Mouse (Mus musculus): ENCODE data around the gene Kctd4. TPM values are rescaled to one million over a fixed set of nuclear protein-coding genes. Genes with fewer than 3 reads are reported as not detected.
"Not testable (repeated sequence)": the region's sequence is repeated elsewhere in the genome, so short reads cannot be mapped to it uniquely, and the experiment has no call there.

Kctd4 gene
- total and polyA plus RNA-seq, 3 experiments: 0.01 to 0.08 TPM; not detected in 1

DNA sequence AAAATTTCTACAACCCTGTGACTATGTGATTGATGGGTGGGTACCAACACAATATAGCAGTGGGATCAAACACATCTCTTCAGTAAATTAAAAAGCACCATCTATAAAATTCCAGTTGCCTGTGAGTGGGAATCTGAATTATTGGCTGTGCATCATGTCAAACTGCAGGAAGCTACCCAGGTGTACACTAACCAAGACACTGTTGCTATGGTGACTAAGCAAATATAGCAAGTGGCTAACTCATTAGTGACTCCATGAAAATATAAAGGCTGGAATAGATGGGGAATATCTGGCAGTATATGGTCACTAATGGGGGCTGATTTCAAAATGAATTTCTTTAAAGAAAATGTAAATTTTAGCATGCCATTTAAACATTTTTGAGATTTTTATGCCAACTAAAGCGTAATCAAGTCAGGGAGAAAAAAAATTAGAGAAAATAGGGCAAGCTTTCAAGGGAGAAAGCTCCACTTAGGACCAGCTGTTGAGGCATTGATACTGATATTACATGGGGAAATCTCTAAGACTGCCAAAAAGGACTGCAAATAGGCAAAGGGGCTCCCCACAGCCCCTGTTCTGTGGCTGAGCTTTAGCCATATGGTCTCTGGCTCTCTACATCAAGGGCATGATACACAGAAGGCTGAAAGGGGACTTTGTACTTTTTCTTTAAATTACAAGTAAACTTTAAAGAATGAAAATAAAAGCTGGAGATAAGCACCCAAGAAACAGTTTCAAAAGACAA is 31.3 kb upstream of the Kctd4 start:
- no peak for DNase-seq (ENCODE audit: low read depth, low spot score)
- no peak overlapping the region for H3K9ac ChIP-seq (ENCODE audit: control insufficient read depth, low read depth, low read length, poor library complexity, severe bottlenecking)
- H3K27ac ChIP-seq (ENCODE audit: control insufficient read depth, low read depth, low read length): no peak overlapping the region
- no peak overlapping the region for H3K4me3 ChIP-seq (ENCODE audit: control insufficient read depth in 1 of 2, insufficient read depth in 1 of 2, low read depth in 2 of 2, low read length in 2 of 2)
- no peak for TF ChIP-seq SIN3A (IDR thresholded peaks at IDR 0.05; ENCODE audit: low read length)
- TF ChIP-seq ZNF384 (IDR thresholded peaks at IDR 0.05; ENCODE audit: low read depth, low read length): no peak
- TF ChIP-seq MEF2A (IDR thresholded peaks at IDR 0.05; ENCODE audit: extremely low read depth, insufficient replicate concordance, low read depth, low read length, poor library complexity, severe bottlenecking): no peak
- no peak for TF ChIP-seq USF2 (IDR thresholded peaks at IDR 0.05; ENCODE audit: borderline replicate concordance in 1 of 2, insufficient read depth in 1 of 2, low read depth in 1 of 2, low read length in 2 of 2)
- no peak for TF ChIP-seq ZMIZ1 (IDR thresholded peaks at IDR 0.05; ENCODE audit: low read depth, low read length)
- TF ChIP-seq BHLHE40 (IDR thresholded peaks at IDR 0.05; ENCODE audit: borderline replicate concordance, low read depth, low read length): no peak
- no peak for TF ChIP-seq JUND (IDR thresholded peaks at IDR 0.05; ENCODE audit: low read depth, low read length)
- no peak for TF ChIP-seq CHD2 (IDR thresholded peaks at IDR 0.05; ENCODE audit: low read length)
- no peak for TF ChIP-seq EP300 (IDR thresholded peaks at IDR 0.05; ENCODE audit: low read depth in 1 of 2, low read length in 2 of 2)
- TF ChIP-seq RCOR1 (IDR thresholded peaks at IDR 0.05; ENCODE audit: low read depth, low read length): no peak
- no peak for TF ChIP-seq HCFC1 (IDR thresholded peaks at IDR 0.05; ENCODE audit: low read depth, low read length)
- TF ChIP-seq CTCF (IDR thresholded peaks at IDR 0.05 in 2 of 3, conservative IDR thresholded peaks at IDR 0.05 in 1 of 3; ENCODE audit: control insufficient read depth in 1 of 3, insufficient read depth in 1 of 3, low read depth in 2 of 3, low read length in 3 of 3, poor library complexity in 1 of 3, severe bottlenecking in 1 of 3): no peak
- no peak for TF ChIP-seq MAZ (IDR thresholded peaks at IDR 0.05; ENCODE audit: low read depth, low read length)
- no peak for TF ChIP-seq POLR2AphosphoS5 (IDR thresholded peaks at IDR 0.05; ENCODE audit: borderline replicate concordance, low read depth, low read length)
- TF ChIP-seq MYC (IDR thresholded peaks at IDR 0.05; ENCODE audit: low read depth, low read length): no peak
- no peak for TF ChIP-seq TBP (IDR thresholded peaks at IDR 0.05; ENCODE audit: low read depth, low read length)
- TF ChIP-seq MAFK (IDR thresholded peaks at IDR 0.05; ENCODE audit: borderline replicate concordance, low read depth, low read length): no peak
- TF ChIP-seq KAT2A (conservative IDR thresholded peaks at IDR 0.05; ENCODE audit: low read depth, low read length): no peak
- TF ChIP-seq NRF1 (IDR thresholded peaks at IDR 0.05; ENCODE audit: insufficient read depth, low read depth, low read length, poor library complexity, severe bottlenecking): no peak
- no peaks in the 10 kb centered on the region for H3K27me3 ChIP-seq (ENCODE audit: control insufficient read depth in 1 of 2, insufficient read depth in 2 of 2, low read length in 2 of 2)
- no peaks in the 10 kb centered on the region for H3K4me1 ChIP-seq (ENCODE audit: control insufficient read depth in 1 of 2, insufficient read depth in 2 of 2, low read length in 2 of 2)
- H3K36me3 ChIP-seq (ENCODE audit: control insufficient read depth in 1 of 2, insufficient read depth in 2 of 2, low read length in 2 of 2): peaks cover 0 to 9% of the 10 kb centered on the region in 2 experiments; a peak in 2 of 4 replicates
- peaks cover 3% of the 10 kb centered on the region; the same call in 1 of the 2 replicates for H3K79me2 ChIP-seq (ENCODE audit: control insufficient read depth, insufficient read depth, low read length, poor library complexity)
- no peaks in the 10 kb centered on the region for H3K9me3 ChIP-seq (replicated peaks; ENCODE audit: insufficient read depth, low read length)

DNA sequence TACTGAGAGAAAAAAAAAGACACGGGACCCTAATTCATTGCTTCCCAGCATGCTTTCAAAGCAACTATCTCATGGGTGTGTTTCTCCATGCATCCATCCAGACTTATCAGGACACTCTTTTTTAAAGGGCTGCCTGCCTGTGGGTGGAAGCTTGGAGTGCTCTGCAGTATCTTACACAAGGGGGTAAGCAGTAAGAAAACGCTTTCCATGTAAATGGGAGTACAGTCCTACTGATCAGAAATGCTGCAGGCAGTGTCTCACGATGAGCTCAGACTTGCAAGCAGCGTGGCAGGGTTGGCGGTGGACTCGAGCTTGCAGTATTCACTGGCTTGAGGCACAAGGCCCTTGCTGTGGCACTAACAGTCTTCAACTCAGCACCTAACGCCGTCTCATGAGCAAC is 25.1 kb upstream of the Kctd4 start:
- not testable (repeated sequence) for H3K9me3 ChIP-seq (replicated peaks; ENCODE audit: insufficient read depth, low read length); H3K27me3 ChIP-seq (ENCODE audit: control insufficient read depth in 1 of 2, insufficient read depth in 2 of 2, low read length in 2 of 2)

More for the DNA sequence above, 25.1 kb upstream of the Kctd4 start:
- not testable (repeated sequence) for H3K27ac ChIP-seq (ENCODE audit: control insufficient read depth, low read depth, low read length); H3K4me3 ChIP-seq (ENCODE audit: control insufficient read depth in 1 of 2, insufficient read depth in 1 of 2, low read depth in 2 of 2, low read length in 2 of 2); H3K36me3 ChIP-seq (ENCODE audit: control insufficient read depth in 1 of 2, insufficient read depth in 2 of 2, low read length in 2 of 2); H3K4me1 ChIP-seq (ENCODE audit: control insufficient read depth in 1 of 2, insufficient read depth in 2 of 2, low read length in 2 of 2); H3K9ac ChIP-seq (ENCODE audit: control insufficient read depth, low read depth, low read length, poor library complexity, severe bottlenecking); H3K79me2 ChIP-seq (ENCODE audit: control insufficient read depth, insufficient read depth, low read length, poor library complexity); DNase-seq (ENCODE audit: low read depth, low spot score)
